Mouse (Mus musculus) heart, embryonic 14.5 days (tissue): ENCODE data around the gene Spc24. TPM values are rescaled to one million over a fixed set of nuclear protein-coding genes. Genes with fewer than 3 reads are reported as not detected.
A peak's percentile ranks its signal among the peaks of the same experiment; 100 is the strongest.

Experiments used
- ATAC-seq: fragments of 200-750 bp; cut with Nextera tagmentation; 2 replicates; pipeline ENCODE4 v1.8.0; 2017; ENCODE audit warnings: low read depth, moderate TSS enrichment; ENCODE audit not compliant: insufficient number of reproducible peaks, insufficient read depth, low FRiP score
- H3K27ac ChIP-seq, 2 experiments: fragments of 200-500 bp in 1 of 2; fragments of 300-500 bp in 1 of 2; sonication (generic) in 1 of 2; replicated peaks in 1 of 2; 2 replicates each; pipeline ENCODE4 v1.5.1; 2012 to 2014; ENCODE audit warnings: low read depth in 2 of 2, low read length in 2 of 2, control low read depth in 1 of 2, mild to moderate bottlenecking in 1 of 2, mixed read lengths in 1 of 2; ENCODE audit not compliant: control insufficient read depth in 1 of 2, insufficient read depth in 1 of 2
- H3K27me3 ChIP-seq: fragments of 300-500 bp; sonication (generic); 2 replicates; pipeline ENCODE4 v1.6.1; 2014; ENCODE audit warnings: mild to moderate bottlenecking, low read length, control low read depth; ENCODE audit not compliant: control insufficient read depth, insufficient read depth
- H3K36me3 ChIP-seq: fragments of 300-500 bp; sonication (generic); 2 replicates; pipeline ENCODE4 v1.6.1; 2014; ENCODE audit warnings: mild to moderate bottlenecking, control low read depth, low read length, mixed read lengths; ENCODE audit not compliant: control insufficient read depth, insufficient read depth
- H3K4me1 ChIP-seq, 2 experiments: fragments of 200-500 bp in 1 of 2; fragments of 300-500 bp in 1 of 2; sonication (generic) in 1 of 2; 2 replicates each; pipeline ENCODE4 v1.6.1; 2012 to 2014; ENCODE audit warnings: low read length in 2 of 2, control low read depth in 1 of 2, mixed read lengths in 1 of 2; ENCODE audit not compliant: control insufficient read depth in 2 of 2, insufficient read depth in 2 of 2
- H3K4me2 ChIP-seq: fragments of 300-500 bp; sonication (generic); 2 replicates; pipeline ENCODE4 v1.6.1; 2014; ENCODE audit warnings: mild to moderate bottlenecking, low read length
- H3K4me3 ChIP-seq, 2 experiments: fragments of 200-500 bp in 1 of 2; fragments of 300-500 bp in 1 of 2; sonication (generic) in 1 of 2; 2 replicates each; pipeline ENCODE4 v1.5.1; 2012 to 2014; ENCODE audit warnings: low read length in 2 of 2, mild to moderate bottlenecking in 2 of 2, control low read depth in 1 of 2, low read depth in 1 of 2, moderate library complexity in 1 of 2; ENCODE audit not compliant: control insufficient read depth in 1 of 2, insufficient read depth in 1 of 2
- H3K9ac ChIP-seq: fragments of 300-500 bp; sonication (generic); 2 replicates; pipeline ENCODE4 v1.6.1; 2014; ENCODE audit warnings: mild to moderate bottlenecking, low read length
- H3K9me3 ChIP-seq: fragments of 300-500 bp; sonication (generic); 2 replicates; pipeline ENCODE4 v1.6.1; 2016; ENCODE audit warnings: low read length, control low read depth; ENCODE audit not compliant: control insufficient read depth
- WGBS: fragments of 180-500 bp; shearing (Covaris S2); extraction: QIAGEN DNeasy Blood & Tissue Kit; methylation state at CpG from one replicate; pipeline ENCODE4 v1.1.7; 2014; 5-methylcytosine and 5-hydroxymethylcytosine counted together
- polyA plus RNA-seq: library from polyadenylated mRNA; unstranded; fragments of >200 nt; fragmentation: Nextera tagmentation; extraction: Ambion mirVana; gene quantifications from 2 replicates; pipeline ENCODE4 v1.2.1, GENCODE M21; 2014

Spc24 gene
- polyA plus RNA-seq, 1 experiment from 2014 or later: 97.9 TPM

- H3K9ac ChIP-seq: peak overlapping the region; percentile 1; the same call in 1 of the 2 replicates
- H3K27ac ChIP-seq: peak overlapping the region; percentile 82 to 90
- no peaks in the 10 kb centered on the region for H3K9me3 ChIP-seq
- H3K36me3 ChIP-seq: peaks cover 76% of the 10 kb centered on the region
- no peak overlapping the region for H3K4me2 ChIP-seq
- no peak overlapping the region for H3K4me3 ChIP-seq
- ATAC-seq: peak; percentile 44; the same call in 1 of the 2 replicates
- 26% methylated on average over 13 of the region's 13 CpGs for WGBS
- H3K4me1 ChIP-seq: peaks cover 17 to 26% of the 10 kb centered on the region in 2 experiments
- H3K27me3 ChIP-seq: no peaks in the 10 kb centered on the region
These were observed 8.7 kb upstream of the Spc24 start for GRCm38 (mm10) chr9:21768511-21769411.

- H3K4me2 ChIP-seq: no peak overlapping the region
- no peaks in the 10 kb centered on the region for H3K27me3 ChIP-seq
- ATAC-seq: no peak
- peaks cover 19 to 28% of the 10 kb centered on the region in 2 experiments for H3K4me1 ChIP-seq
- WGBS: 64% methylated on average over 11 of the region's 11 CpGs
- H3K4me3 ChIP-seq: no peak overlapping the region
- no peak overlapping the region for H3K9ac ChIP-seq
- no peaks in the 10 kb centered on the region for H3K9me3 ChIP-seq
- peaks cover 67% of the 10 kb centered on the region for H3K36me3 ChIP-seq
- peak overlapping the region; percentile 82 to 90 for H3K27ac ChIP-seq
These were observed 7.8 kb upstream of the Spc24 start for GRCm38 (mm10) chr9:21767896-21768295.

- no peaks in the 10 kb centered on the region for H3K27me3 ChIP-seq
- no peak overlapping the region for H3K9ac ChIP-seq
- H3K4me1 ChIP-seq: peaks cover 21 to 33% of the 10 kb centered on the region in 2 experiments
- H3K27ac ChIP-seq: no peak overlapping the region
- no peak overlapping the region for H3K4me3 ChIP-seq
- H3K4me2 ChIP-seq: no peak overlapping the region
- H3K36me3 ChIP-seq: peaks cover 33% of the 10 kb centered on the region
- 86% methylated on average over 6 of the region's 6 CpGs for WGBS
- no peaks in the 10 kb centered on the region for H3K9me3 ChIP-seq
- no peak for ATAC-seq
These were observed 4.2 kb upstream of the Spc24 start for GRCm38 (mm10) chr9:21764084-21764999.

- no peak overlapping the region for H3K4me3 ChIP-seq
- H3K9ac ChIP-seq: no peak overlapping the region
- no peak for ATAC-seq
- peak overlapping the region; percentile 43 to 64 for H3K27ac ChIP-seq
- peaks cover 13 to 25% of the 10 kb centered on the region in 2 experiments for H3K4me1 ChIP-seq
- peaks cover 11% of the 10 kb centered on the region for H3K36me3 ChIP-seq
- H3K27me3 ChIP-seq: no peaks in the 10 kb centered on the region
- no peaks in the 10 kb centered on the region for H3K9me3 ChIP-seq
- H3K4me2 ChIP-seq: no peak overlapping the region
These were observed 2.0 kb upstream of the Spc24 start for GRCm38 (mm10) chr9:21762135-21762534.

GRCm38 (mm10) chr9:21759718-21760117 is 385 bp downstream of the Spc24 start:
- Histone ChIP-seq H3K9ac (peak overlapping the region; percentile 77), H3K27ac (peak overlapping the region in 1 of 2 experiments; percentile 2; a peak in 1 of 4 replicates), H3K4me1 (peaks cover 17 to 28% of the 10 kb centered on the region in 2 experiments), H3K4me2 (peak overlapping the region; percentile 77), H3K27me3 (no peaks in the 10 kb centered on the region), H3K4me3 (peak overlapping the region; percentile 67 to 87), H3K36me3 (peaks cover 20% of the 10 kb centered on the region), H3K9me3 (no peaks in the 10 kb centered on the region)
- WGBS: 1% methylated on average over 20 of the region's 20 CpGs
- no peak for ATAC-seq

GRCm38 (mm10) chr9:21758576-21759529 is 1.2 kb downstream of the Spc24 start:
- no peak overlapping the region for H3K27ac ChIP-seq
- H3K36me3 ChIP-seq: peaks cover 26% of the 10 kb centered on the region
- H3K4me1 ChIP-seq: peaks cover 25 to 36% of the 10 kb centered on the region in 2 experiments
- no peaks in the 10 kb centered on the region for H3K9me3 ChIP-seq
- peak overlapping the region; percentile 67 to 87 for H3K4me3 ChIP-seq
- peak overlapping the region; percentile 77; the same call in 1 of the 2 replicates for H3K9ac ChIP-seq
- 52% methylated on average over 14 of the region's 14 CpGs for WGBS
- no peak for ATAC-seq
- H3K27me3 ChIP-seq: no peaks in the 10 kb centered on the region
- peak overlapping the region; percentile 77 for H3K4me2 ChIP-seq
